Mouse (Mus musculus): ENCODE measurements around the gene Abca15.
A peak's percentile ranks its signal among the peaks of the same experiment; 100 is the strongest.
"Not testable (repeated sequence)": the region's sequence is repeated elsewhere in the genome, so short reads cannot be mapped to it uniquely, and the experiment has no call there.

The Abca15 gene

GRCm38 (mm10) chr7:120328087-120328793, at the start of gene Abca15:
TSS of gene Abca15 (plus strand) at chr7:120328670.
- no peak for DNase-seq (ENCODE audit: low spot score)

- no peak for DNase-seq (ENCODE audit: low spot score)
These were observed 43.2 kb upstream of the Abca15 start for GRCm38 (mm10) chr7:120285286-120285685.

GRCm38 (mm10) chr7:120316086-120316485, 12.4 kb upstream of the Abca15 start:
- peak; percentile 8 for DNase-seq (ENCODE audit: low spot score)

GRCm38 (mm10) chr7:120322963-120323362, 5.5 kb upstream of the Abca15 start:
- DNase-seq (ENCODE audit: low spot score): no peak

- DNase-seq (ENCODE audit: low spot score): not testable (repeated sequence)
These were observed 2.6 kb upstream of the Abca15 start for GRCm38 (mm10) chr7:120325911-120326310.

GRCm38 (mm10) chr7:120327220-120328073, 1.0 kb upstream of the Abca15 start:
- DNase-seq (ENCODE audit: low spot score): peak; percentile 24

GRCm38 (mm10) chr7:120361159-120361558, 32.7 kb downstream of the Abca15 start:
- no peak for DNase-seq (ENCODE audit: low spot score)

- no peak for DNase-seq (ENCODE audit: low spot score)
These were observed 81.0 kb downstream of the Abca15 start, which contains the start of gene Abca16 for GRCm38 (mm10) chr7:120409447-120409846. TSS of gene Abca16 (plus strand) at chr7:120409647.

- no peak for DNase-seq (ENCODE audit: low spot score)
These were observed 83.9 kb downstream of the Abca15 start for GRCm38 (mm10) chr7:120412391-120412790.

- no peak for DNase-seq (ENCODE audit: low spot score)
These were observed 98.2 kb downstream of the Abca15 start for GRCm38 (mm10) chr7:120426625-120427024.

- DNase-seq (ENCODE audit: low spot score): no peak
These were observed 103.0 kb downstream of the Abca15 start for GRCm38 (mm10) chr7:120431464-120431863.
